Mouse (Mus musculus): ENCODE data around the gene Gm49388. TPM values are rescaled to one million over a fixed set of nuclear protein-coding genes. Genes with fewer than 3 reads are reported as not detected.

Gm49388 gene
- polyA plus RNA-seq, 1 experiment from 2014 or later: not detected

DNA sequence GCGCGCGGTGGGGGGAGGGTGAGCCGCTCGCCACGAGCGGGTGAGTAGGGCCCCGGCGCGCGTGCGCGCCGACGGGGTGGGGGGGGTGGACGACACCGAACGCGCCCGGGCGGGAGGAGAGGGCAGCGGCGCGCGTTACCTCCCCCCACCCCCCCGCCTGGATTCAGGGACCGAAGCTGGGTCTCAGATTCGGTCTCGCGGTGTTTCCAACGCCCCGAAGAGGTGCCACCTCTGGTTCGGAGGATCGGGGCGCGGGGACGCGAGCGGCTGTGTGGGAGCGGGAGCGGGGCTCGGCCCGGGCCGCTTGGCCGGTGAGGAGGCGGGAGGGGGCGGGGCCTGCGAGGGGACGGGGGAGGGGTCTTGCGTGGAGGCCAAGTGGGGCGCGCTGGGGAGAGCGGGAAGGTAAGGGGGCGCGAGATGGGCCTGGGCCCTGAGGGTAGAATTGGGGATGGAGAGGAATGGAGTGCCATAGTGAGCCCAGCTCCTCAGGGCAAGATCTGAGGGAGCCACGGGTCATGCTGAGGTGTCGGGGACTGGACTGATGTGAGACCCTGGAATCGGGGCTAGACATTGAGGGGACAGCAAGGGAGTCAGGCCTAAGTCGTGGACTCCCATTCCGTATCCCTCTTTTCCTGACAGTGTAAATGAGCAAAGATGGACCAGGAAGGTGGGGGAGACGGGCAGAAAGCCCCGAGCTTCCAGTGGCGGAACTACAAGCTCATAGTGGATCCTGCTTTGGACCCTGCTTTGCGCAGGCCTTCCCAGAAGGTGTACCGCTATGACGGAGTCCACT is 7.7 kb upstream of the Gm49388 start:
- ATAC-seq (ENCODE audit: low read depth): peak; percentile 52
- Histone ChIP-seq H3K27me3 (no peaks in the 10 kb centered on the region), H3K4me3 (replicated peaks) (peak overlapping the region; percentile 93), H3K9me3 (replicated peaks) (no peaks in the 10 kb centered on the region), H3K36me3 (peaks cover 44% of the 10 kb centered on the region), H3K4me2 (peak overlapping the region; percentile 91), H3K4me1 (replicated peaks) (peaks cover 46% of the 10 kb centered on the region), H3K27ac (peak overlapping the region; percentile 96), H3K9ac (peak overlapping the region; percentile 93)
- WGBS (ENCODE audit: insufficient replicate concordance): 3% methylated on average over 65 of the region's 66 CpGs
- DNase-seq: peak; percentile 40

DNA sequence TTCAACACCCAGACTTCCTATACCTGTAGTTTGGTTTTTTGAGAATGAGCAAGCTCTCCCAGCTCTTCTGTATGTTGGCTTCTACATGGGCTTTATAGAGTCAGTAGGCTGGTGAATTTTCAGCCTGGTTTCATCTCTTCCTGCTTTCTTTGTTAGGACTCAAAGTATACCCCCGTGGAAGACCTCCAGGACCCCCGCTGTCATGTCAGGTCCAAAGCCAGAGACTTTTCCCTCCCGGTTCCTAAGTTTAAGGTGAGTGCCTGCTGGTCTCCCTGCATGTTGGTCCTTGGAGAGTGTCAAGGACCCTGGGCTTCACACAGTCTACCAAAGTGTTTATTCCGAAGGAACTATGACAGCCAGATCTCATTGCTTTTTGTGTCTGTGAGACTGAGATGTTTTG is 7.1 kb upstream of the Gm49388 start:
- peak overlapping the region; percentile 96; the same call in 1 of the 2 replicates for H3K27ac ChIP-seq
- no peaks in the 10 kb centered on the region for H3K27me3 ChIP-seq
- DNase-seq (no peak), ATAC-seq (ENCODE audit: low read depth) (no peak)
- 77% methylated on average over 4 of the region's 4 CpGs for WGBS (ENCODE audit: insufficient replicate concordance)
- peaks cover 42% of the 10 kb centered on the region for H3K4me1 ChIP-seq (replicated peaks)
- peak overlapping the region; percentile 93 for H3K4me3 ChIP-seq (replicated peaks)
- peak overlapping the region; percentile 91 for H3K4me2 ChIP-seq
- peaks cover 51% of the 10 kb centered on the region for H3K36me3 ChIP-seq
- H3K9ac ChIP-seq: peak overlapping the region; percentile 93
- no peaks in the 10 kb centered on the region for H3K9me3 ChIP-seq (replicated peaks)

DNA sequence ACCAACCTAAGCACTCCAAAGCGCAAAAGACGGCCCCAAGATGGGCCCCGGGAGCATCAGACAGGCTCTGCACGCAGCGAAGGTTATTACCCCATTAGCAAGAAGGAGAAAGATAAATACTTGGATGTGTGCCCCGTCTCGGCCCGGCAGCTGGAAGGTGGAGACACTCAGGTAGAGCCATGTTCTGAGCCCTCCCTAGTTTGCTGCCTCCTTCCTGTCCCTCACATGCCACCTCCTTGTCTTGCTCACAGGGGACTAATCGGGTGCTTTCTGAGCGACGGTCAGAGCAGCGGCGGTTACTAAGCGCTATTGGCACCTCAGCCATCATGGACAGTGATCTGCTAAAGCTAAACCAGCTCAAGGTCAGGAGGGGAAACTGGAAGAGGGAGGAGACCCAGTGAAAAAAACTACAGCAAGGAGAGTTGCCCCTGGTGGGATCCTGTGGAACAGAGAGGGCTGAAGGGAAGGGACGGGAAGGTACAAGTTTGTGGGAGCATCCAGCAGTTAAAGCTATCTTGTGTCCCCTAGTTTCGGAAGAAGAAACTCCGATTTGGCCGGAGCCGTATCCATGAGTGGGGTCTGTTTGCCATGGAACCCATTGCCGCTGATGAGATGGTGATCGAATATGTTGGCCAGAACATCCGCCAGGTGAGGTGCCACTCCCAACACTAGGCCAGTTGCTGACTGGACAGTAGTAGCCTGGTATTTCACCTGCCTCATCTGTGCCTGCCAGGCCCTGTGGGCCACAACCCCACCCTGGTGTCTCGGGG is 11.9 kb downstream of the Gm49388 start:
- Histone ChIP-seq H3K36me3 (peaks cover 92% of the 10 kb centered on the region), H3K9me3 (replicated peaks) (no peaks in the 10 kb centered on the region), H3K27ac (no peak overlapping the region), H3K27me3 (no peaks in the 10 kb centered on the region), H3K4me2 (no peak overlapping the region), H3K4me1 (replicated peaks) (peaks cover 22% of the 10 kb centered on the region), H3K4me3 (replicated peaks) (no peak overlapping the region), H3K9ac (no peak overlapping the region)
- WGBS (ENCODE audit: insufficient replicate concordance): 90% methylated on average over 23 of the region's 23 CpGs
- no peak for ATAC-seq (ENCODE audit: low read depth)
- no peak for DNase-seq

DNA sequence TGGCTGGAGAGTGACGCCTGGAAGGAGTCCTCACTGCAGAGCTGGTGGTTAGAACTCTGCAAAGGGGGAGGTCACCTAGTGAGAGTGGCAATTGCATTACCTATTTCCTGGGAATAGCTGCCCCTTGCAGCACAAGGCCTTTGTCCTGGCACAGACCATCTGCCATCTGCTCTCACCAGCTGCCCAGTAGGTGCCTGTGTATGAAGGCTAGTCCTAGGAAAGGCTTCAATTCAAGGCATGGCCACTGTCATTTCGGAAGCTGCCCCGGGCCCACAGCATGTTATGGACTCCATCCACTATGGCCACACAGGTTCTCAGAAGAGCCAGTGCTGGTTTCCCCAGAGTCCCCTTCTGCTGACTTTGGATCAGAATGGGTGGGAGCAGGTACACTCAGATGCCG is 13.2 kb downstream of the Gm49388 start:
- H3K36me3 ChIP-seq: peaks cover 92% of the 10 kb centered on the region
- H3K9ac ChIP-seq: no peak overlapping the region
- peaks cover 31% of the 10 kb centered on the region for H3K4me1 ChIP-seq (replicated peaks)
- ATAC-seq (ENCODE audit: low read depth) (no peak), DNase-seq (no peak)
- H3K4me2 ChIP-seq: no peak overlapping the region
- H3K27ac ChIP-seq: no peak overlapping the region
- H3K9me3 ChIP-seq (replicated peaks): no peaks in the 10 kb centered on the region
- H3K4me3 ChIP-seq (replicated peaks): no peak overlapping the region
- no peaks in the 10 kb centered on the region for H3K27me3 ChIP-seq
- WGBS (ENCODE audit: insufficient replicate concordance): 84% methylated on average over 4 of the region's 4 CpGs

DNA sequence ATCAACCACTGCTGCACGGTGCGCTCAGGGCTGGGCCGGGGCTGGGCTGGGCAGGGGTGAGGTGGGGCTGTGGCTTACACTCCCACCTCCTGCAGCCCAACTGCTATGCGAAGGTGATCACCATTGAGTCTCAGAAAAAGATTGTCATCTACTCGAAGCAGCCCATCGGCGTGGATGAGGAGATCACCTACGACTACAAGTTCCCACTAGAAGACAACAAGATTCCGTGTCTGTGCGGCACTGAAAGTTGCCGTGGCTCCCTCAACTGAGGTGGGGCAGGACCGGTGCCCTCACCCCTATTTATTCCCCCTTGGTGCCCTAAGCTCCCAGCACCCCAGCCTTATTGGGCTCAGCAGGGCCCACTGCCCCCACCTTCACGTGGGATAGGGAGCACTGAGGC is 13.8 kb downstream of the Gm49388 start:
- no peak overlapping the region for H3K9ac ChIP-seq
- 85% methylated on average over 13 of the region's 13 CpGs for WGBS (ENCODE audit: insufficient replicate concordance)
- no peak overlapping the region for H3K4me3 ChIP-seq (replicated peaks)
- H3K27me3 ChIP-seq: no peaks in the 10 kb centered on the region
- H3K36me3 ChIP-seq: peaks cover 92% of the 10 kb centered on the region
- H3K9me3 ChIP-seq (replicated peaks): no peaks in the 10 kb centered on the region
- no peak overlapping the region for H3K4me2 ChIP-seq
- H3K4me1 ChIP-seq (replicated peaks): peaks cover 37% of the 10 kb centered on the region
- no peak for DNase-seq
- no peak overlapping the region for H3K27ac ChIP-seq
- ATAC-seq (ENCODE audit: low read depth): no peak

DNA sequence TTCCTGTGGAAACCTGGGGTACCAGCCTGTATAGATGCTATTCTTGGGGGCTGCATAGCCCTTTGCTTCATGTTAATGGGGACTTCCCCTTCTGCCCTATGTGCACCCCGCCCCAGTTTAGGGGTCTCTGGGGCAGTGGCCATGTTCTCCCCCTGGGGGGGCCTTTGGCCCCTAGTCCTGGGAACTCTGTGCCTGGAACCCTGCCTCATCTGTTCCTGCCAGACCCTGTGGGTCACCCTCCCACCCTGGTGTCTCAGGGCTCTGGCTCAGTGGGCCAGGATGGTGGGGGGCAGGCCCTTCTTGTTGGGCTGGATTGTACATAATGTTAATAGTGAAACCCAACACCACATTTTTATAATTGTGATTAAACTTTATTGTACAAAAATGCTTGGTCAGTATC is 14.3 kb downstream of the Gm49388 start:
- H3K9ac ChIP-seq: no peak overlapping the region

DNA sequence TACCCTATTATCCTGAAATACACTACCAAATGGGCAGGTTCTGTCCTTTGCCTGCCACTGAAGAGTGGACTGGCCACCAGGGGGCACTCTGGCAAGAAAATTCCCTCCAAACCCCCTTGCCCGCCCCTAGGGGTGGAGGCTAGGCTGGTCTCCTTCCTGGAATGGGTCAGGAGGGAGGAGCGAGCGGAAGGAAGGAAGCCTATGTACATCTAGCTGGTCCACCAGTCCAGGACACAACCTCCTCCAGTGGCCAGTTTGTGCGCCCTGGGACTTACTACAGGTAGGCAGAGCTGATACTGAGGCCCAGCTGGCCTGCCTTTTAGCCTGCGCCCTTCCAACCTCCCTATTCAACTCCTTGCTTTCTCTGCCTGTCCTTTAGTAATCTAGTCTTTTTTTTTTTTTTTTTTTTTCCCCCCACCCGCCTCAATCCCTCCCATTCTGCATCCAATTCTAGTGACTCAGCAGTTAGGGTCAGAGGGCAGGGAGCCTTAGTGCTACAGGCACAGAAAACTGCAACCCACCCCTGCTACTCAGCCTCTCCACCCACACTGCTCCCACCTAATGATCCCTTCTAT is 15.1 kb downstream of the Gm49388 start, which contains the start of gene Hsd3b7:
Gene Hsd3b7 (plus strand): TSS at position 170 of the 575 bp plus-strand sequence.
- DNase-seq: peak; percentile 74
- H3K27ac ChIP-seq: peak within 1 kb of the TSS; percentile 74
- H3K4me3 ChIP-seq (replicated peaks): peak within 1 kb of the TSS; percentile 40

More for the DNA sequence above, 14.3 kb downstream of the Gm49388 start:
- H3K9me3 ChIP-seq (replicated peaks): no peaks in the 10 kb centered on the region
- no peaks in the 10 kb centered on the region for H3K27me3 ChIP-seq
- DNase-seq: no peak
- H3K36me3 ChIP-seq: peaks cover 88% of the 10 kb centered on the region
- no peak for ATAC-seq (ENCODE audit: low read depth)
- peaks cover 43% of the 10 kb centered on the region for H3K4me1 ChIP-seq (replicated peaks)
- no peak overlapping the region for H3K4me2 ChIP-seq
- no peak overlapping the region for H3K27ac ChIP-seq
- 85% methylated on average over 1 of the region's 1 CpGs for WGBS (ENCODE audit: insufficient replicate concordance)
- H3K4me3 ChIP-seq (replicated peaks): no peak overlapping the region

DNA sequence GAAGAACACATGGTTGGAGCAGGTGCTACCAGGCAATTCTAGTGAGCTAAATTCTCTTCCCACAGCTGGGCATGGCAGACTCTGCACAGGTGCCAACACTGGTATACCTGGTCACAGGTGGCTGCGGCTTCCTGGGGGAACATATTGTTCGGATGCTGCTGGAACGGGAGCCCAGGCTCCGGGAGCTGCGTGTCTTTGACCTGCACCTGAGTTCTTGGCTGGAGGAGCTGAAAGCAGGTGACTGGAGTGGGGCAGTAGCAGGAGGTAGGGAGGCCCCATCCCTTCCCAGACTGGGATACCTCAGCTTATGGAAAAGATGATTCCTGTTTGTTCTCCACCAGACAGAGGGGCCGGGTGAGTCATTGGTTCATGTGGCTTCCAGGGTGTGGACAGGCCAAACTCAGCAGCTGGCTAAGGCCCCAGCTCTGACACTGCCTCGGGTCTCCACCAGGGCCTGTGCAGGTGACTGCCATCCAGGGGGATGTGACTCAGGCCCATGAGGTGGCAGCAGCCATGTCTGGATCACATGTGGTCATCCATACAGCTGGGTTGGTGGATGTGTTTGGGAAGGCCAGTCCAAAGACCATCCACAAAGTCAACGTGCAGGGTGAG is 15.7 kb downstream of the Gm49388 start:
- ATAC-seq (ENCODE audit: low read depth) (no peak), DNase-seq (no peak)
- Histone ChIP-seq H3K9me3 (replicated peaks) (no peaks in the 10 kb centered on the region), H3K9ac (peak overlapping the region; percentile 49), H3K4me2 (peak overlapping the region; percentile 59), H3K27me3 (no peaks in the 10 kb centered on the region), H3K27ac (peak overlapping the region; percentile 74), H3K4me1 (replicated peaks) (peaks cover 56% of the 10 kb centered on the region), H3K36me3 (peaks cover 74% of the 10 kb centered on the region), H3K4me3 (replicated peaks) (peak overlapping the region; percentile 40)
- 80% methylated on average over 8 of the region's 8 CpGs for WGBS (ENCODE audit: insufficient replicate concordance)

More for the DNA sequence above, 15.1 kb downstream of the Gm49388 start, which contains the start of gene Hsd3b7:
- H3K4me1 ChIP-seq (replicated peaks): peaks cover 50% of the 10 kb centered on the region
- H3K27me3 ChIP-seq: no peaks in the 10 kb centered on the region
- peak; percentile 62 for ATAC-seq (ENCODE audit: low read depth)
- peak within 1 kb of the TSS; percentile 59 for H3K4me2 ChIP-seq
- peaks cover 80% of the 10 kb centered on the region for H3K36me3 ChIP-seq
- H3K9ac ChIP-seq: peak within 1 kb of the TSS; percentile 49
- H3K9me3 ChIP-seq (replicated peaks): no peaks in the 10 kb centered on the region
- WGBS (ENCODE audit: insufficient replicate concordance): 20% methylated on average over 6 of the region's 6 CpGs

DNA sequence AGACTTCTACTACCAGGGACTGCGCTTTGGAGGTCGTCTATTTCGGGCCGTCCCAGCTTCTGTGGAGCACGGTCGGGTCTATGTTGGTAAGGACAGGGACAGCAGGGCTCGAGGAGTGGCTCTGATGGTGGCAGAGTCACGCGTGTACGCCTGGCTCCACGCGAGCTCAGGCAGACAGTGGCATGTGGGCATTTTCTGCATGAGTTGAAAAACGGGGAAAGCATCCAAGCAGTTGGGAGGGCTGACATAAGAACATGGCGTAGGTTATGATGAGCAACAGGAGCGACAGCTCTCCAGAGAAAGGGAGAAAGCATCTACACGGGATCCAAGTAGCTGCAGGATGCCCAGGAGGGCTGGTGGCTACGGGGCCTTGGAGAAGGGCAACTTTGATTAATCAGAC is 16.9 kb downstream of the Gm49388 start:
- Histone ChIP-seq H3K4me3 (replicated peaks) (no peak overlapping the region), H3K27me3 (no peaks in the 10 kb centered on the region), H3K4me1 (replicated peaks) (peaks cover 68% of the 10 kb centered on the region), H3K27ac (peak overlapping the region; percentile 13; the same call in 1 of the 2 replicates), H3K9ac (no peak overlapping the region), H3K36me3 (peaks cover 62% of the 10 kb centered on the region), H3K9me3 (replicated peaks) (no peaks in the 10 kb centered on the region), H3K4me2 (0 out of 2 replicates have a peak overlapping the region, but pooled peaks have one; percentile 59)
- WGBS (ENCODE audit: insufficient replicate concordance): 90% methylated on average over 17 of the region's 17 CpGs
- ATAC-seq (ENCODE audit: low read depth) (no peak), DNase-seq (no peak)

DNA sequence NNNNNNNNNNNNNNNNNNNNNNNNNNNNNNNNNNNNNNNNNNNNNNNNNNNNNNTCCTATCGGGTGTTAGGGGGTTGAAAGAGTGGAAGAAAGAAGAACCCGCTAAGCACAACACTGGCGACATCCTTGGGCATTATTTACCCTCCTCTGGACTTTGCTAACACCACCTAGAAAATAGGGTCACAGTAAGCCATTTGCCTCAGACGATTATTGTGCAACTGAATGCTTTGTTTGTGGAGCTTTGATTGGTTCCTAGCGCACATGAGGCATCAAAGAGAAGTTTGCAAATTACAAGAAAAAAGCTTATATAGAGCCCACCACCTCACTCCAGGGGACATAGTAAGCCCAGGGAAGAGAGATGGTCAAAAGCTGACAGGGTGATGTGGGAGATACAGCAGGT is 23.4 kb downstream of the Gm49388 start:
- Histone ChIP-seq H3K4me2 (no peak overlapping the region), H3K27ac (peak overlapping the region; percentile 69), H3K9ac (no peak overlapping the region), H3K9me3 (replicated peaks) (no peaks in the 10 kb centered on the region), H3K27me3 (no peaks in the 10 kb centered on the region), H3K4me1 (replicated peaks) (peaks cover 77% of the 10 kb centered on the region), H3K4me3 (replicated peaks) (no peak overlapping the region), H3K36me3 (peaks cover 3% of the 10 kb centered on the region; the same call in 1 of the 2 replicates)
- WGBS (ENCODE audit: insufficient replicate concordance): 42% methylated on average over 5 of the region's 5 CpGs
- ATAC-seq (ENCODE audit: low read depth) (no peak), DNase-seq (no peak)

DNA sequence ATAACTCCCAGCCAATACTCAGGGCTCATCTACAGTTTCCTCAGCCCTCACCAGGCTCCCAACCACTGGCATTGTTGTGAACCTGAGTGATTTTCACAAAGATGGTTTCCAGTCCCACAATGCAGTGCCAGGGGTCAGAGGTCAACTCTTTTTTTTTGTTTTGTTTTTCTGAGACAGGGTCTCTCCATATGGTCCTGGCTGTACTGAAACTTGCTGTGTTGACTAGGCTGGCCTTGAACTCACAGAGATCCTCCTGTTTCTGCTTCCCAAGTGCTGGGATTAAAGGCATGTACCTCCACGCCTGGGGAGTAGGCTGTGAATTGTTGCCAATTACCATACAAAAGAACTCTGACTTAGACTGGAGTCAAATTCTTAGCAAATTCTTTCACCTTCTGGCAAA is 24.4 kb downstream of the Gm49388 start:
- no peak for ATAC-seq (ENCODE audit: low read depth)
- no peak overlapping the region for H3K4me2 ChIP-seq
- H3K4me1 ChIP-seq (replicated peaks): peaks cover 75% of the 10 kb centered on the region

More for the DNA sequence above, 24.4 kb downstream of the Gm49388 start:
- no peaks in the 10 kb centered on the region for H3K27me3 ChIP-seq
- no peaks in the 10 kb centered on the region for H3K36me3 ChIP-seq
- WGBS (ENCODE audit: insufficient replicate concordance): 68% methylated on average over 1 of the region's 1 CpGs
- H3K9me3 ChIP-seq (replicated peaks): no peaks in the 10 kb centered on the region
- no peak overlapping the region for H3K27ac ChIP-seq
- H3K9ac ChIP-seq: no peak overlapping the region
- no peak for DNase-seq
- no peak overlapping the region for H3K4me3 ChIP-seq (replicated peaks)
